Mouse (Mus musculus) testis, adult 2 months (tissue): ENCODE results near the gene Il12rb2. TPM values are rescaled to one million over a fixed set of nuclear protein-coding genes. Genes with fewer than 3 reads are reported as not detected.

Source experiments
- H3K27ac ChIP-seq: fragments of 200-500 bp; 2 replicates; pipeline ENCODE4 v1.5.1; 2012; ENCODE audit warnings: low read depth, low read length; ENCODE audit not compliant: control insufficient read depth, insufficient read depth
- H3K27me3 ChIP-seq: fragments of 200-500 bp; 2 replicates; pipeline ENCODE4 v1.6.1; 2012; ENCODE audit warnings: mild to moderate bottlenecking, low read length, moderate library complexity; ENCODE audit not compliant: control insufficient read depth, insufficient read depth
- H3K36me3 ChIP-seq: fragments of 200-500 bp; 2 replicates; pipeline ENCODE4 v1.6.1; 2012; ENCODE audit warnings: mild to moderate bottlenecking, low read length; ENCODE audit not compliant: control insufficient read depth, insufficient read depth
- H3K4me1 ChIP-seq: fragments of 200-500 bp; 2 replicates; pipeline ENCODE4 v1.6.1; 2012; ENCODE audit warnings: low read length; ENCODE audit not compliant: control insufficient read depth, insufficient read depth
- H3K4me3 ChIP-seq: fragments of 200-500 bp; 2 replicates; pipeline ENCODE4 v1.5.1; 2012; ENCODE audit warnings: low read depth, mild to moderate bottlenecking, low read length, moderate library complexity, mixed read lengths; ENCODE audit not compliant: control insufficient read depth
- CTCF ChIP-seq: fragments of 200-500 bp; IDR thresholded peaks from 2 replicates; pipeline ENCODE4 v1.5.1; 2012; ENCODE audit warnings: low read depth, mild to moderate bottlenecking, inconsistent platforms, low read length, moderate library complexity; ENCODE audit not compliant: control insufficient read depth, insufficient read depth, insufficient replicate concordance
- POLR2A ChIP-seq: fragments of 200-500 bp; IDR thresholded peaks from 2 replicates; pipeline ENCODE4 v1.6.1; 2012; ENCODE audit warnings: low read depth, mild to moderate bottlenecking, inconsistent platforms, low read length, moderate library complexity; ENCODE audit not compliant: control insufficient read depth
- polyA plus RNA-seq: library from polyadenylated mRNA; depleted of rRNA; stranded (reverse); fragments of >200 nt; gene quantifications from 2 replicates; pipeline ENCODE4 v1.2.3, GENCODE M21; 2012

Gene Il12rb2
- polyA plus RNA-seq, 1 experiment, result not detected

- no peak overlapping the region for H3K4me3 ChIP-seq
- no peaks in the 10 kb centered on the region for H3K27me3 ChIP-seq
- H3K27ac ChIP-seq, result no peak overlapping the region
- H3K4me1 ChIP-seq, result no peaks in the 10 kb centered on the region
- no peak for TF ChIP-seq CTCF
- no peak for TF ChIP-seq POLR2A
- no peaks in the 10 kb centered on the region for H3K36me3 ChIP-seq
Observed at GRCm38 (mm10) chr6:67296126-67296525, 79.9 kb downstream of the Il12rb2 start.

- no peak overlapping the region for H3K4me3 ChIP-seq
- H3K4me1 ChIP-seq, result no peaks in the 10 kb centered on the region
- TF ChIP-seq POLR2A, result no peak
- no peak for TF ChIP-seq CTCF
- no peaks in the 10 kb centered on the region for H3K27me3 ChIP-seq
- H3K36me3 ChIP-seq, result no peaks in the 10 kb centered on the region
- H3K27ac ChIP-seq, result no peak overlapping the region
Observed at GRCm38 (mm10) chr6:67292042-67292623, 83.9 kb downstream of the Il12rb2 start.

GRCm38 (mm10) chr6:67282897-67283296, 93.1 kb downstream of the Il12rb2 start:
- Histone ChIP-seq H3K4me1 (no peaks in the 10 kb centered on the region), H3K36me3 (no peaks in the 10 kb centered on the region), H3K27ac (no peak overlapping the region), H3K4me3 (no peak overlapping the region), H3K27me3 (no peaks in the 10 kb centered on the region)
- TF ChIP-seq CTCF, result no peak
- no peak for TF ChIP-seq POLR2A

- Histone ChIP-seq H3K27me3 (no peaks in the 10 kb centered on the region), H3K4me3 (no peak overlapping the region), H3K4me1 (no peaks in the 10 kb centered on the region), H3K27ac (no peak overlapping the region), H3K36me3 (no peaks in the 10 kb centered on the region)
- no peak for TF ChIP-seq CTCF
- no peak for TF ChIP-seq POLR2A
Observed at GRCm38 (mm10) chr6:67281614-67282197, 94.3 kb downstream of the Il12rb2 start.

- TF ChIP-seq CTCF (no peak), POLR2A (no peak)
- Histone ChIP-seq H3K27ac (no peak overlapping the region), H3K4me1 (no peaks in the 10 kb centered on the region), H3K36me3 (no peaks in the 10 kb centered on the region), H3K4me3 (no peak overlapping the region), H3K27me3 (no peaks in the 10 kb centered on the region)
Observed at GRCm38 (mm10) chr6:67277944-67278343, 98.0 kb downstream of the Il12rb2 start.

- Histone ChIP-seq H3K4me3 (no peak overlapping the region), H3K27ac (no peak overlapping the region), H3K36me3 (no peaks in the 10 kb centered on the region), H3K27me3 (no peaks in the 10 kb centered on the region), H3K4me1 (peaks cover 5% of the 10 kb centered on the region)
- TF ChIP-seq POLR2A (no peak), CTCF (no peak)
Observed at GRCm38 (mm10) chr6:67269459-67269858, 106.5 kb downstream of the Il12rb2 start.

GRCm38 (mm10) chr6:67268983-67269382, 107.0 kb downstream of the Il12rb2 start:
- no peak for TF ChIP-seq POLR2A
- TF ChIP-seq CTCF, result no peak
- H3K4me3 ChIP-seq, result no peak overlapping the region

More at GRCm38 (mm10) chr6:67268983-67269382, 107.0 kb downstream of the Il12rb2 start:
- Histone ChIP-seq H3K27me3 (no peaks in the 10 kb centered on the region), H3K27ac (no peak overlapping the region), H3K4me1 (peaks cover 5% of the 10 kb centered on the region), H3K36me3 (no peaks in the 10 kb centered on the region)
